Mouse (Mus musculus) frontal cortex, adult 2 months (tissue): ENCODE results near the gene 1700029H14Rik. TPM values are rescaled to one million over a fixed set of nuclear protein-coding genes. Genes with fewer than 3 reads are reported as not detected.

ENCODE experiments used
- DNase-seq, 2 experiments: peaks; one replicate each; pipeline ENCODE4 v3.0.0; 2022; ENCODE audit warnings: low spot score in 1 of 2; ENCODE audit errors: extremely low spot score in 1 of 2
- polyA plus RNA-seq: library from polyadenylated mRNA; depleted of rRNA; stranded (reverse); fragments of >200 nt; gene quantifications from 2 replicates; pipeline ENCODE4 v1.2.3, GENCODE M21; 2012

1700029H14Rik gene
- polyA plus RNA-seq, 1 experiment: 0.14 TPM

- DNase-seq: peak in 1 of 2 experiments; percentile 44
Observed at GRCm38 (mm10) chr8:13548235-13548634, 14.0 kb downstream of the 1700029H14Rik start.

- DNase-seq: no peak
Observed at GRCm38 (mm10) chr8:13546421-13546820, 15.8 kb downstream of the 1700029H14Rik start.

- DNase-seq: no peak
Observed at GRCm38 (mm10) chr8:13541526-13541925, 20.7 kb downstream of the 1700029H14Rik start.

GRCm38 (mm10) chr8:13540122-13540521 lies 22.1 kb downstream of the 1700029H14Rik start:
- no peak for DNase-seq

- DNase-seq: peak; percentile 52 to 71
Observed at GRCm38 (mm10) chr8:13538821-13539220, 23.4 kb downstream of the 1700029H14Rik start.

GRCm38 (mm10) chr8:13537102-13537501 lies 25.2 kb downstream of the 1700029H14Rik start:
- no peak for DNase-seq

- DNase-seq: no peak
Observed at GRCm38 (mm10) chr8:13533123-13533522, 29.1 kb downstream of the 1700029H14Rik start.

- DNase-seq: no peak
Observed at GRCm38 (mm10) chr8:13531602-13532171, 30.6 kb downstream of the 1700029H14Rik start.

GRCm38 (mm10) chr8:13530941-13531340 lies 31.3 kb downstream of the 1700029H14Rik start:
- peak; percentile 31 to 62 for DNase-seq

- DNase-seq: no peak
Observed at GRCm38 (mm10) chr8:13530401-13530800, 31.9 kb downstream of the 1700029H14Rik start.

- DNase-seq: peak in 1 of 2 experiments; percentile 64
Observed at GRCm38 (mm10) chr8:13529891-13530316, 32.4 kb downstream of the 1700029H14Rik start.

- no peak for DNase-seq
Observed at GRCm38 (mm10) chr8:13529011-13529840, 33.0 kb downstream of the 1700029H14Rik start.

- no peak for DNase-seq
Observed at GRCm38 (mm10) chr8:13521392-13521791, 40.9 kb downstream of the 1700029H14Rik start.

GRCm38 (mm10) chr8:13520349-13520748 lies 41.9 kb downstream of the 1700029H14Rik start:
- DNase-seq: no peak

- DNase-seq: peak; percentile 40 to 69
Observed at GRCm38 (mm10) chr8:13519503-13519902, 42.8 kb downstream of the 1700029H14Rik start.

- no peak for DNase-seq
Observed at GRCm38 (mm10) chr8:13517284-13517781, 44.9 kb downstream of the 1700029H14Rik start.

GRCm38 (mm10) chr8:13516728-13517127 lies 45.5 kb downstream of the 1700029H14Rik start:
- DNase-seq: no peak

- DNase-seq: no peak
Observed at GRCm38 (mm10) chr8:13516011-13516442, 46.2 kb downstream of the 1700029H14Rik start.

- no peak for DNase-seq
Observed at GRCm38 (mm10) chr8:13513556-13514370, 48.5 kb downstream of the 1700029H14Rik start.

GRCm38 (mm10) chr8:13512677-13513076 lies 49.6 kb downstream of the 1700029H14Rik start:
- no peak for DNase-seq

- DNase-seq: no peak
Observed at GRCm38 (mm10) chr8:13512016-13512415, 50.2 kb downstream of the 1700029H14Rik start.
